Mouse (Mus musculus) forebrain, embryonic 13.5 days (tissue): ENCODE data around the gene Smox. TPM values are rescaled to one million over a fixed set of nuclear protein-coding genes. Genes with fewer than 3 reads are reported as not detected.

Source experiments
- ATAC-seq: fragments of 200-750 bp; cut with Nextera tagmentation; 2 replicates; pipeline ENCODE4 v1.8.0; 2017
- H3K27ac ChIP-seq: fragments of 300-500 bp; sonication (generic); 2 replicates; pipeline ENCODE4 v1.5.1; 2015; ENCODE audit warnings: inconsistent platforms, mild to moderate bottlenecking, moderate library complexity
- H3K27me3 ChIP-seq: fragments of 300-500 bp; sonication (generic); 2 replicates; pipeline ENCODE4 v1.6.1; 2015; ENCODE audit warnings: mild to moderate bottlenecking, inconsistent platforms
- H3K36me3 ChIP-seq: fragments of 300-500 bp; sonication (generic); 2 replicates; pipeline ENCODE4 v1.6.1; 2015; ENCODE audit warnings: mild to moderate bottlenecking, inconsistent platforms; ENCODE audit not compliant: poor library complexity, severe bottlenecking
- H3K4me1 ChIP-seq: fragments of 300-500 bp; sonication (generic); 2 replicates; pipeline ENCODE4 v1.6.1; 2015; ENCODE audit warnings: inconsistent platforms
- H3K4me2 ChIP-seq: fragments of 300-500 bp; sonication (generic); 2 replicates; pipeline ENCODE4 v1.6.1; 2015; ENCODE audit warnings: inconsistent platforms, mild to moderate bottlenecking, moderate library complexity
- H3K4me3 ChIP-seq: fragments of 300-500 bp; sonication (generic); 2 replicates; pipeline ENCODE4 v1.5.1; 2015; ENCODE audit warnings: mild to moderate bottlenecking, inconsistent platforms
- H3K9ac ChIP-seq: fragments of 300-500 bp; sonication (generic); 2 replicates; pipeline ENCODE4 v1.6.1; 2015; ENCODE audit warnings: mild to moderate bottlenecking, inconsistent platforms
- H3K9me3 ChIP-seq: fragments of 300-500 bp; sonication (generic); replicated peaks from 2 replicates; pipeline ENCODE4 v1.6.1; 2016; ENCODE audit warnings: inconsistent platforms
- WGBS: fragments of 180-500 bp; shearing (Covaris S2); methylation state at CpG from one replicate; pipeline ENCODE4 v1.1.7; 2015; 5-methylcytosine and 5-hydroxymethylcytosine counted together
- polyA plus RNA-seq: library from polyadenylated mRNA; unstranded; fragments of >200 nt; fragmentation: Nextera tagmentation; extraction: Ambion mirVana; gene quantifications from 2 replicates; pipeline ENCODE4 v1.2.1, GENCODE M21; 2015

Smox gene
- polyA plus RNA-seq, 1 experiment from 2014 or later: 52.5 TPM

DNA sequence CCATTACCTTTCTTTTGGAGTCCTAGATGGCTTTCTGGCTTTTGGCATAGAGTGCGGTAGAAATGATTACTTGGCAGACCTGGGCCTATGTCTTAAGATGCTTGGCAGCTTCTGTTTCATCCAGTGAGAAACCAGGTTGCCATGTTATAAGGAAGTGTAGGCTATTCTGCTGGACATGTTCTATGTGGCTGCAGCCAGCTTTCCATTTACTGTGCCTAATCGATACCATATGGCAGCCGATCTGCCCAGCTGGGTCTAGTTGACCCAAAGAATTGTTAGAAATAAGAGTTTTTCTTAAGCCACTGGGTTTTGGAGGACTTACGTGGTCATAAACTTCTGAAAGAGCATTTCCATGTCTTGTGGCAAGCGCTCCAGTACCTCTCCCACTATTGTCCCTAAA lies 4.0 kb upstream of the Smox start:
- Histone ChIP-seq H3K36me3 (no peaks in the 10 kb centered on the region), H3K4me3 (no peak overlapping the region), H3K27ac (no peak overlapping the region), H3K4me1 (peaks cover 3% of the 10 kb centered on the region; the same call in 1 of the 2 replicates), H3K9me3 (no peaks in the 10 kb centered on the region), H3K4me2 (no peak overlapping the region), H3K9ac (no peak overlapping the region), H3K27me3 (no peaks in the 10 kb centered on the region)
- WGBS: 93% methylated on average over 5 of the region's 5 CpGs
- ATAC-seq: no peak

DNA sequence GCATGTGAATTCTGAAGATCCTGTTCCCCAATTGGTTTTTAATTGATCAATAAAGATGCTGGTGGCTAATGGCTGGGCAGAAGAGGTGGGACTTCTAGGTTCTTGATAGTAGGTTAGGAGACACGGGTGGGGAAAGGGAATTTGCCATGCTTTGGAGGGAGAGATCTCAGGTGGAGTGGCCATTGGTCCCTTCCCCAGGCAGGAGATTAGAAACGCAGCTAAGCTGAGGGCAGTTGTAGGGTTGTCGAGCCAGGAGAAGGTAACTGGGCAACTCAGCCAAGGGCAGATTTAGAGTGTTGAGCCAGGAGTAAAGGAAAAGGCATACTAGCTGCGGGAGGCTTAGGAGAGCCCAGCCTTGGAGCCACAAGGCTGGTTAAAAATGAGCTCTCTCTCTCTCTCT lies 3.0 kb upstream of the Smox start:
- Histone ChIP-seq H3K36me3 (no peaks in the 10 kb centered on the region), H3K27me3 (no peaks in the 10 kb centered on the region), H3K9me3 (no peaks in the 10 kb centered on the region), H3K9ac (no peak overlapping the region), H3K4me1 (peaks cover 12% of the 10 kb centered on the region), H3K4me2 (no peak overlapping the region), H3K4me3 (no peak overlapping the region), H3K27ac (no peak overlapping the region)
- WGBS: 78% methylated on average over 4 of the region's 4 CpGs
- ATAC-seq: no peak

DNA sequence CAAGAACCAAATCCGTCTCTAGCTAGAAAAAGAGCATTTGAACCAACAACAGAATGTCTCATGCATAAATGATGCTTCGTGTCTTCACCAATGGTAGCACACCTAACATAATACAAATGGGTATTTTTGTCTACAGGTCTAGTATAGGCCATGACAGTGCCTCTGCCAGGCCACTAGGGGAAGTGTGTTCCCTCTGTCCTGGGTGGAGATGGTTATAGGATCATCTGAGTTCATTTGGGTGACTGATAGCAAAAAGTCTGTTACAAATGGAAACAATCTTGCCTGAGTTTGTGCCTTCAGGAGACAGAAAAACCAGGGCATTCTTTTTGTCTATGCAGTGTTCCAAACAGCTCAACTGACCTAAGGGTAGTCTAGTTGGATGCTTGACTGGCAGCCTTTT lies 2.4 kb upstream of the Smox start:
- H3K4me3 ChIP-seq: no peak overlapping the region
- H3K36me3 ChIP-seq: no peaks in the 10 kb centered on the region
- no peak overlapping the region for H3K4me2 ChIP-seq
- H3K9ac ChIP-seq: no peak overlapping the region
- no peaks in the 10 kb centered on the region for H3K27me3 ChIP-seq
- H3K9me3 ChIP-seq: no peaks in the 10 kb centered on the region
- H3K27ac ChIP-seq: no peak overlapping the region
- peaks cover 18% of the 10 kb centered on the region for H3K4me1 ChIP-seq
- no peak for ATAC-seq
- 87% methylated on average over 2 of the region's 2 CpGs for WGBS

GRCm38 (mm10) chr2:131489591-131489990 lies 1.7 kb upstream of the Smox start:
- Histone ChIP-seq H3K4me2 (no peak overlapping the region), H3K4me1 (peaks cover 19% of the 10 kb centered on the region), H3K4me3 (no peak overlapping the region), H3K9ac (no peak overlapping the region), H3K27me3 (no peaks in the 10 kb centered on the region), H3K9me3 (no peaks in the 10 kb centered on the region), H3K27ac (no peak overlapping the region), H3K36me3 (no peaks in the 10 kb centered on the region)
- ATAC-seq: no peak
- WGBS: 71% methylated on average over 4 of the region's 4 CpGs

DNA sequence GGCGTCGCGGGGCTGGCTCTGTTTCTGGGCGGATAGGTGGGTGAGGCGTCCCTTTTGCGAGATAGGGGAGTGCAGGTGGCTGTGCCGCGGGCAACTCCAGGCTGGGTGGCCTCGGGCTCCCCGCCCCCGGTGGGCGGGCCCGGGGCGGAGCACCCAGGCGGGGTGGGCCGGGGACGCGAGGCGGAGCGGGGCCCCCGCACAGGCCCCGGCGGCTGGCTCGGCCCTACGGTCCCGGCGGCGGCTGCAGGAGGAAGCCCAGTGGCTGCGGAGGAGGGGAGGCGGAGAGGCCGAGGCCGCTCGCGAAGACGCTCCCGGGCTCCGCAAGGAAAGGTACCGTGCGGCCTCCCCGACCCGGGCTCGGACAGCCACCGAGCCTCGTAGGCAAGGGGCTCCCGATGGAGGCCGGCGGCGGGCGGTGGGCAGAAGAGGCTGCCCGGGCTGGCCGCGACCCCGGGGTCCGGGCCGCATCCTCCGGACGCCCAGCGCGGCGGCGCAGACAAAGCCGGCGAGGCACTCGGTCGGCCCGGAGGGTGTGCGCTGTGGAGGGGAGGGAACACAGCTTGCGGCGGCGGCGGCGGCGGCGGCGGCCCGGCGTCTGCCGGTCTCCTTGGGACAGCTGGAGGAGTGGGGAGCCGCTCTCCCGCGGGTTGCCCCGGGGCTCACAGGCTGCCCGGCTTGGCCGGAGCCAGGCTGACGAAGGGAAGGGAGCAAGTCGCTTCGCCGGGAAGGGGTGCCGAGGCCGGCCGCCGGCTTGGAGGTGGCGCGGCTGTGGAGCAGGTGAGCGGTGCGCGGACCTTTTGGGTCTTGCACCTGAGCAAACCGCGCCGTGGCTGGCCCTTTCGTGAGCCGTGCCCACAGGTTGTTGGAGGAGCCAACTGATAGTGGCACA lies 655 bp downstream of the Smox start:
- H3K9ac ChIP-seq: peak overlapping the region; percentile 98
- H3K4me1 ChIP-seq: peaks cover 19% of the 10 kb centered on the region
- peak overlapping the region; percentile 89 for H3K4me3 ChIP-seq
- peak overlapping the region; percentile 96 for H3K4me2 ChIP-seq
- peak overlapping the region; percentile 72 for H3K27ac ChIP-seq
- WGBS: under 1% methylated on average over 94 of the region's 102 CpGs
- H3K27me3 ChIP-seq: no peaks in the 10 kb centered on the region
- no peaks in the 10 kb centered on the region for H3K9me3 ChIP-seq
- no peaks in the 10 kb centered on the region for H3K36me3 ChIP-seq
- peak; percentile 96 for ATAC-seq

DNA sequence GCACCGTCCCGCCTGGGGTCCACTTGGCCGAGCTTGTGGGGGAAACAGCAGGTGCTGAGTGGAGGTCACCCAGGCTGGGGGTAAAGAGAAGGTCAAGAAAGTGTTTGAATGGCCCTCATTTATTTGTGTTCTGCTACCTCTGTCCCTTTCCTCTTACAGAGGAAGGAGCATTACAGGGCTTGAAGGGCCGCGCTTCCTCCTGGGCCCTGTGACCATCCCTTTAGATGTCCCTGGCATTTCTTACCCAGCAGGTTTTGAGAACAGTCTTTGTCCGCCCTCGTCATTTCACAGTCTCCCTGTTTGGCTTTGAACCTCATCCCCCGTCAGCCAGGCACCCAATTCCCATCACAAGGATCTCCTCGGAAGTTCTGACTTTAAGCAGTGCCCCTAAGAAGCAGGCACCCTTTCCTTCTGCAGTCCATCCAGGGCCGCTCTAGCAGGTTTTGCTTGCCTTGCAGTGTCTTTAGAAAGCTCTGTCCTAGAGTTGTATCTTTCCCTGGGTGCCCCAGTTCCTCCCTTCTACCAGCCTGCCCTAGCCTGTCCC lies 1.4 kb downstream of the Smox start:
- Histone ChIP-seq H3K27me3 (no peaks in the 10 kb centered on the region), H3K9me3 (no peaks in the 10 kb centered on the region), H3K4me1 (peaks cover 19% of the 10 kb centered on the region), H3K9ac (peak overlapping the region; percentile 98), H3K36me3 (no peaks in the 10 kb centered on the region), H3K4me3 (peak overlapping the region; percentile 89), H3K4me2 (peak overlapping the region; percentile 96), H3K27ac (no peak overlapping the region)
- ATAC-seq: no peak
- WGBS: 9% methylated on average over 10 of the region's 10 CpGs

DNA sequence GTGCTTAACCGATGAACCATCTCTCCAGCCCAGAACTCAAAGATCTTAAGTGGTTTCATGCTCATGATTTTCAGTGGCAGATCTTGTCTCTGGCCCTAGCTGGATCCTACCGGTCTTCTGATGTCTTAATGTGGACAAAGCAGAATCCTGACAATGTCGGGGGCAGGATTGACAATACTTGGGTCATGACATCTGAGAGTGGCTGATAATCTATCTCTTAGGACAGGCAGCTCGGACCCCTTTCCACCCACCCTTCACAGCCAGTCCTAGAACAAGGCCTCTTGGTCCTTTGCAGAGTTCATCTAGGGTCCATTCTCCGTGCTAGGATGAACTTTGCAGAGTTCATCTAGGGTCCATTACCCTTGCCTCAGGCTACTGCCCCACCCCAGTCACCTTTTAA lies 2.1 kb downstream of the Smox start:
- H3K9ac ChIP-seq: peak overlapping the region; percentile 1; the same call in 1 of the 2 replicates
- H3K4me1 ChIP-seq: peaks cover 19% of the 10 kb centered on the region
- H3K4me2 ChIP-seq: peak overlapping the region; percentile 96
- 73% methylated on average over 5 of the region's 5 CpGs for WGBS
- no peaks in the 10 kb centered on the region for H3K36me3 ChIP-seq
- no peak overlapping the region for H3K4me3 ChIP-seq
- ATAC-seq: no peak
- no peaks in the 10 kb centered on the region for H3K27me3 ChIP-seq
- no peak overlapping the region for H3K27ac ChIP-seq
- no peaks in the 10 kb centered on the region for H3K9me3 ChIP-seq

- no peaks in the 10 kb centered on the region for H3K36me3 ChIP-seq
- no peak overlapping the region for H3K4me3 ChIP-seq
- no peak overlapping the region for H3K27ac ChIP-seq
- no peaks in the 10 kb centered on the region for H3K27me3 ChIP-seq
- no peak overlapping the region for H3K4me2 ChIP-seq
- 74% methylated on average over 3 of the region's 3 CpGs for WGBS
- no peak for ATAC-seq
- H3K9ac ChIP-seq: no peak overlapping the region
- no peaks in the 10 kb centered on the region for H3K9me3 ChIP-seq
- H3K4me1 ChIP-seq: peaks cover 25% of the 10 kb centered on the region
Measured at GRCm38 (mm10) chr2:131495256-131495655, 4.0 kb downstream of the Smox start.

GRCm38 (mm10) chr2:131496125-131496820 lies 5.0 kb downstream of the Smox start:
- 84% methylated on average over 5 of the region's 5 CpGs for WGBS
- H3K27me3 ChIP-seq: no peaks in the 10 kb centered on the region
- no peak overlapping the region for H3K27ac ChIP-seq
- H3K4me3 ChIP-seq: no peak overlapping the region
- no peaks in the 10 kb centered on the region for H3K9me3 ChIP-seq
- no peak for ATAC-seq
- no peak overlapping the region for H3K4me2 ChIP-seq
- H3K4me1 ChIP-seq: peaks cover 31% of the 10 kb centered on the region
- H3K36me3 ChIP-seq: no peaks in the 10 kb centered on the region
- H3K9ac ChIP-seq: no peak overlapping the region

GRCm38 (mm10) chr2:131497224-131497856 lies 6.0 kb downstream of the Smox start:
- no peak overlapping the region for H3K27ac ChIP-seq

GRCm38 (mm10) chr2:131498219-131498618 lies 6.9 kb downstream of the Smox start:
- ATAC-seq: no peak
- Histone ChIP-seq H3K9ac (no peak overlapping the region), H3K4me3 (no peak overlapping the region), H3K4me2 (no peak overlapping the region), H3K27ac (no peak overlapping the region), H3K27me3 (no peaks in the 10 kb centered on the region), H3K9me3 (no peaks in the 10 kb centered on the region), H3K4me1 (peaks cover 38% of the 10 kb centered on the region), H3K36me3 (no peaks in the 10 kb centered on the region)
- 71% methylated on average over 7 of the region's 7 CpGs for WGBS

More at GRCm38 (mm10) chr2:131497224-131497856, 6.0 kb downstream of the Smox start:
- no peaks in the 10 kb centered on the region for H3K27me3 ChIP-seq
- no peaks in the 10 kb centered on the region for H3K9me3 ChIP-seq
- peaks cover 39% of the 10 kb centered on the region for H3K4me1 ChIP-seq
- no peaks in the 10 kb centered on the region for H3K36me3 ChIP-seq
- H3K4me3 ChIP-seq: no peak overlapping the region
- ATAC-seq: no peak
- H3K9ac ChIP-seq: no peak overlapping the region
- WGBS: 88% methylated on average over 4 of the region's 4 CpGs
- no peak overlapping the region for H3K4me2 ChIP-seq
